Mouse (Mus musculus) C2C12 (cell line): Measurements from ENCODE around the gene Oxct2a. TPM values are rescaled to one million over a fixed set of nuclear protein-coding genes. Genes with fewer than 3 reads are reported as not detected.
"Not testable (repeated sequence)": the region's sequence is repeated elsewhere in the genome, so short reads cannot be mapped to it uniquely, and the experiment has no call there.

ENCODE experiments used
- H3K27me3 ChIP-seq: one replicate; pipeline ENCODE4 v1.6.1; 2011; ENCODE audit not compliant: control insufficient read depth, insufficient read depth, insufficient read length
- H3K36me3 ChIP-seq: one replicate; pipeline ENCODE4 v1.6.1; 2011; ENCODE audit not compliant: control insufficient read depth, insufficient read depth
- H3K4me3 ChIP-seq: one replicate; pipeline ENCODE4 v1.5.1; 2011; ENCODE audit warnings: mild to moderate bottlenecking, control low read depth; ENCODE audit not compliant: poor library complexity, insufficient read depth, severe bottlenecking
- H3K79me2 ChIP-seq: one replicate; pipeline ENCODE4 v1.6.1; 2011; ENCODE audit not compliant: control insufficient read depth, insufficient read depth
- H3K79me3 ChIP-seq: one replicate; pipeline ENCODE4 v1.6.1; 2011; ENCODE audit warnings: low read depth, control low read depth
- H3ac ChIP-seq: one replicate; pipeline ENCODE3; 2011; ENCODE audit warnings: low read depth; ENCODE audit not compliant: control insufficient read depth, insufficient read length
- CEBPB ChIP-seq: IDR thresholded peaks from one replicate; pipeline ENCODE4 v1.6.1; 2011; ENCODE audit warnings: low read depth, mild to moderate bottlenecking, control low read depth, moderate library complexity
- CTCF ChIP-seq: IDR thresholded peaks from one replicate; pipeline ENCODE4 v1.5.1; 2011; ENCODE audit not compliant: control insufficient read depth, insufficient read depth, insufficient read length
- FOSL1 ChIP-seq: IDR thresholded peaks from one replicate; pipeline ENCODE4 v1.8.0; 2011; ENCODE audit warnings: mild to moderate bottlenecking, low read length; ENCODE audit not compliant: poor library complexity, insufficient read depth, severe bottlenecking
- MAX ChIP-seq: IDR thresholded peaks from one replicate; pipeline ENCODE4 v1.6.1; 2011; ENCODE audit warnings: mild to moderate bottlenecking, control low read depth
- MYOD1 ChIP-seq: IDR thresholded peaks from one replicate; pipeline ENCODE4 v1.6.1; 2011; ENCODE audit warnings: low read depth; ENCODE audit not compliant: control insufficient read depth, insufficient read length
- MYOG ChIP-seq: IDR thresholded peaks from one replicate; pipeline ENCODE4 v1.6.1; 2011; ENCODE audit not compliant: control insufficient read depth, insufficient read length; ENCODE audit errors: extremely low read depth
- USF1 ChIP-seq: IDR thresholded peaks from one replicate; pipeline ENCODE4 v1.6.1; 2011; ENCODE audit warnings: low read depth, mild to moderate bottlenecking, control low read depth, moderate library complexity
- polyA plus RNA-seq: library from polyadenylated mRNA; unstranded; fragments of >200 nt; fragmentation: generic; extraction: Trizol; gene quantifications from one replicate; pipeline ENCODE4 v1.2.1, GENCODE M21; 2012; ENCODE audit warnings: missing spikeins

The Oxct2a gene
- polyA plus RNA-seq, 1 experiment: 0.05 TPM

DNA sequence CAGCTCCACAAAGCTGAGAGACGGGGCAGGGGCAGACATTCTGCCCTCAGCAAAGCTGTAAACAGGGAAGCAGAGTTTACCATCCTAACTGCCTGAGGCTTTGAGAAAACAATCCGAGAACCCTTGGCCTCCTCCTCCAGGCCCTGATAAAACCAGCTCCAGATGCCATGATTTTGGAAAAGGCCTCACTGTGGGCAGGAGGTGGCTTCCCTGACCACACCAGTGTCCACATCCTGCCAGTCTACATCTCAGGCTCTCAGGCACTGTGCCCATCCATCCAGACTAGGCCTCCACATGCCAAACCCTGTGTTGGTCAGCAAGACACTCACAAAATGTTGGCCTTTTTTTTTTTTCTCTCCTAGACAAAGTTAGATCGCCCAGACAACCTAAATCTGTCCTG lies 10.7 kb upstream of the Oxct2a start:
- no peaks in the 10 kb centered on the region for H3K27me3 ChIP-seq
- no peaks in the 10 kb centered on the region for H3K79me3 ChIP-seq
- H3K79me2 ChIP-seq: no peaks in the 10 kb centered on the region
- TF ChIP-seq FOSL1: no peak
- TF ChIP-seq CEBPB: no peak
- no peak for TF ChIP-seq CTCF
- TF ChIP-seq MYOD1: no peak
- TF ChIP-seq MYOG: no peak
- TF ChIP-seq MAX: no peak
- no peak for TF ChIP-seq USF1
- no peaks in the 10 kb centered on the region for H3K36me3 ChIP-seq
- H3K4me3 ChIP-seq: no peak overlapping the region
- H3ac ChIP-seq: no peak overlapping the region

GRCm38 (mm10) chr4:123333151-123333550 lies 9.7 kb upstream of the Oxct2a start:
- H3K36me3 ChIP-seq: no peaks in the 10 kb centered on the region
- H3ac ChIP-seq: no peak overlapping the region
- H3K4me3 ChIP-seq: no peak overlapping the region
- no peaks in the 10 kb centered on the region for H3K27me3 ChIP-seq
- no peak for TF ChIP-seq FOSL1
- no peak for TF ChIP-seq MYOG
- TF ChIP-seq MAX: no peak
- TF ChIP-seq CEBPB: no peak
- no peak for TF ChIP-seq USF1
- TF ChIP-seq MYOD1: no peak
- no peak for TF ChIP-seq CTCF
- H3K79me3 ChIP-seq: no peaks in the 10 kb centered on the region
- no peaks in the 10 kb centered on the region for H3K79me2 ChIP-seq

GRCm38 (mm10) chr4:123331961-123332360 lies 8.5 kb upstream of the Oxct2a start:
- H3K27me3 ChIP-seq, H3K36me3 ChIP-seq, H3K79me3 ChIP-seq, H3ac ChIP-seq, H3K4me3 ChIP-seq, H3K79me2 ChIP-seq: not testable (repeated sequence)

DNA sequence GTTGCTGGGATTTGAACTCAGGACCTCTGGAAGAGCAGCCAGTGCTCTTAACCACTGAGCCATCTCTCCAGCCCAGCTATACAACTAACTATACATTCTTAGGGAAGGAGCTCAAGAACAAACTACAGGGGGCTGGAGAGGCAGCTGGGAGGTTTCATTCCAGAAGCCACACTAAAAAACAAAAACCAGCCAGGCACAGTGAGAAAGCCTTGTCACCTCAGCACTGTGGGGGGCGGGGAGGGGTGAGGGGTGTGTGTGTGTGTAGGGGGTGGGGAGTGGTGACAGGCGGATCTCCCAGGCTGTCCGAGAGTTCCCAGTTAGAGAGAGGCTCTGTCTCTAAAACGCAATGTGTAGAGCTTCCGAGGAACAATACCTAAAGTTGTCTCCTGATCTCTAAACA lies 7.9 kb upstream of the Oxct2a start:
- Histone ChIP-seq H3K4me3 (no peak overlapping the region), H3ac (no peak overlapping the region), H3K36me3 (no peaks in the 10 kb centered on the region), H3K79me2 (no peaks in the 10 kb centered on the region), H3K27me3 (no peaks in the 10 kb centered on the region), H3K79me3 (no peaks in the 10 kb centered on the region)
- TF ChIP-seq USF1 (no peak), FOSL1 (no peak), MAX (no peak), CEBPB (no peak), CTCF (no peak), MYOG (no peak), MYOD1 (no peak)

DNA sequence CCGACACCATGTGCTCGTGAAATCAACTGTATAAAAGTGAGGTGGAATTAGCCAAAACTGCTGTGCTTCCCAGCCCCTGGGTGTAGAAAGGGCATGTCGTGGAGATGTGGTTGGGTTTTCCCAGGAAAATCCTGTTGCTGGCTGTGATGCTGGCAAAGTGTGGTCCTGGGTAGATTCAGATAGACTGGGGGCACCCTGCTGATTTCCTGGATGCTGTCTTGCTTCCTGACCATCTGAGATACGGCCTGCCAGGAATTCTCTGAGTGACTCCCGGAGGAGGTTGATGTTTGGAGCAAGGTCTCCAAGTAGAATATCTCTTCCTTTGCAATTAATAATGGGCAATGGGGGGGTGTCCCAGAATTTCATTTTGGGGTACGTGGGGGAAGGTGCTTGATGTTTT lies 5.5 kb upstream of the Oxct2a start:
- H3K4me3 ChIP-seq: no peak overlapping the region
- H3K79me3 ChIP-seq: no peaks in the 10 kb centered on the region
- no peaks in the 10 kb centered on the region for H3K79me2 ChIP-seq
- no peaks in the 10 kb centered on the region for H3K27me3 ChIP-seq
- H3ac ChIP-seq: no peak overlapping the region
- no peak for TF ChIP-seq USF1
- no peak for TF ChIP-seq MYOD1
- no peak for TF ChIP-seq CTCF
- TF ChIP-seq CEBPB: no peak
- no peak for TF ChIP-seq MYOG
- no peak for TF ChIP-seq MAX
- no peak for TF ChIP-seq FOSL1
- no peaks in the 10 kb centered on the region for H3K36me3 ChIP-seq

DNA sequence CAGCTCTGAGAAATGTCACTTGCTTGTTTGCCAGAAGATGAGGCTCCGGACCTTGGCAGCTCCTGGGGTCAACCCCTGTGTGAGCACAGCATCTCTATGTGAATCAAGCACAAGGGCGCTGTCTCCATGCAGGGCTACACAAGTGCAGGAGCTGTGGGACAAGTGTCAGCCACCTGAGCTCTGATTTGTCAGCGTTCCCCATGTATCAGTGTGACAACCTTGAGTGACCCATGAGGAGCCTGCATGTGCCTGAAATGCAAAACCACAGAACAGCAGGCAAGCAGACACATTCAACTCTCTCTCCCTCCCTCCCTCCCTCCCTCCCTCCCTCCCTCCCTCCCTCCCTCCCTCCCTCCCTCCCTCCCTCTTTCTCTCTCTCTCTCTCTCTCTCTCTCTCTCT lies 4.2 kb upstream of the Oxct2a start:
- no peak for TF ChIP-seq CEBPB
- no peak for TF ChIP-seq CTCF
- TF ChIP-seq FOSL1: no peak
- TF ChIP-seq MYOD1: no peak
- no peak for TF ChIP-seq MAX
- no peak for TF ChIP-seq MYOG
- TF ChIP-seq USF1: no peak
- Histone ChIP-seq H3K79me3 (no peaks in the 10 kb centered on the region), H3K36me3 (no peaks in the 10 kb centered on the region), H3ac (no peak overlapping the region), H3K79me2 (no peaks in the 10 kb centered on the region), H3K27me3 (no peaks in the 10 kb centered on the region), H3K4me3 (no peak overlapping the region)

DNA sequence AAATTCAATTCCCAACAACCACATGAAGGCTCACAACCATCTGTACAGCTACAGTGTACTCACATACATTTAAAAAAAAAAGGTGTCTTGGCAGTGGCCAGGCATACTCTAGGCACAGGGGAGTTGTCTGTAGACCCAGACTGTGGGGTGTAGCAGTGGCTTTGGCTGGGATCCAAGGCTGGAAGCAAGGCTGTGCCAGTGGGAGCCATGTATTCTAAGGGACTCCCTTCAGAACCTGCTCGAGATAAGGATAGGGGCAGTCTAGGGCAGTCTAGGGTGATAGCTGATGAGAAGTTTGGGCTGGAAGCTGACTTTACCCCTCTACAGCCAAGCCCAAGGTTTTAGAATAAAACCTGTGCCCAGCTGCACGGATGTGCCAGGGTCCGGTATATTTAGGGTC lies 2.7 kb upstream of the Oxct2a start:
- Histone ChIP-seq H3K36me3 (no peaks in the 10 kb centered on the region), H3K79me2 (no peaks in the 10 kb centered on the region)

DNA sequence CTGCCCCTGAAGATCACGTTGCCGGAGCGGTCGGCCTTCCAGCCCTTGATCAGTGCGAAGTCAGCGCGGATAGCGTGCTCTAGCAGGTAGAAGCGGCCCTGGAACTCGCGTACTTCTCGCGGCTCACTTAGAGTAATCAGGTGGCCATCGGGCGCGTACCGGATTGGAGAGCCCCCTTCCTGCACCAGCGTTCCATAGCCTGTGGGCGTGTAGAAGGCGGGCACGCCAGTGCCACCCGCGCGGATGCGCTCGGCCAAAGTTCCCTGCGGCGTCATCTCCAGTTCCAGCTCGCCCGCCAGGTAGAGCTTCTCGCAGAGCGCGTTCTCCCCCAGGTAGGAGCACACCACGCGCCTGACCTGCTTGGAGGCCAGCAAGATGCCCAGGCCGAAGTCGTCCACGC lies 524 bp downstream of the Oxct2a start:
- H3K27me3 ChIP-seq, H3K79me3 ChIP-seq, H3K36me3 ChIP-seq, H3K4me3 ChIP-seq, H3ac ChIP-seq, H3K79me2 ChIP-seq: not testable (repeated sequence)

More for the DNA sequence above, 2.7 kb upstream of the Oxct2a start:
- Histone ChIP-seq H3K79me3 (no peaks in the 10 kb centered on the region), H3K27me3 (no peaks in the 10 kb centered on the region), H3K4me3 (no peak overlapping the region), H3ac (no peak overlapping the region)
- TF ChIP-seq USF1: no peak
- no peak for TF ChIP-seq MYOD1
- no peak for TF ChIP-seq FOSL1
- no peak for TF ChIP-seq MAX
- no peak for TF ChIP-seq CTCF
- no peak for TF ChIP-seq CEBPB
- TF ChIP-seq MYOG: no peak
